Mouse (Mus musculus) MN1 (cell line): Measurements from ENCODE around the gene Zfp609.
"Not testable (repeated sequence)": the region's sequence is repeated elsewhere in the genome, so short reads cannot be mapped to it uniquely, and the experiment has no call there.

Experiments used
- DNase-seq: peaks from one replicate; pipeline ENCODE4 v3.0.0-alpha.2; 2016; ENCODE audit warnings: low spot score

Zfp609 gene

DNA sequence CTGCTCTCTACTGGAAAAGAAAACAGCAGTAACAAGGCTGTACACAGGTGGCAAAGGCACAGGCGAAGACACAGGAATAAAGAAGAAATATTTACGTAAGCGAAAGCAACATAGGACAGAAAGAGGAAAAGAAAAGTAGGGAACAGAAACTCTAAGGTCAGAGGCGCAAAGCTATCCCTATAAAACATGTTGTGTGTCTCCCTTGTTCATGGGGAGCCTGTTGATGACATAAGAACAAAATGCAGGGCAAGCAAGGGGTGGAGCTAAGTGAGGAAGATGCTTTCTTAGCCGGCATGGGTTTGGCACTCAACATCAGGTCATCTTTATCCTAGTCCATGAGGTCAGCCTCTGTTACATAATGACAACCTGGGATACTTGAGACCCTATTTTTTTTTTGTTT lies 109.2 kb downstream of the Zfp609 start:
- no peak for DNase-seq

DNA sequence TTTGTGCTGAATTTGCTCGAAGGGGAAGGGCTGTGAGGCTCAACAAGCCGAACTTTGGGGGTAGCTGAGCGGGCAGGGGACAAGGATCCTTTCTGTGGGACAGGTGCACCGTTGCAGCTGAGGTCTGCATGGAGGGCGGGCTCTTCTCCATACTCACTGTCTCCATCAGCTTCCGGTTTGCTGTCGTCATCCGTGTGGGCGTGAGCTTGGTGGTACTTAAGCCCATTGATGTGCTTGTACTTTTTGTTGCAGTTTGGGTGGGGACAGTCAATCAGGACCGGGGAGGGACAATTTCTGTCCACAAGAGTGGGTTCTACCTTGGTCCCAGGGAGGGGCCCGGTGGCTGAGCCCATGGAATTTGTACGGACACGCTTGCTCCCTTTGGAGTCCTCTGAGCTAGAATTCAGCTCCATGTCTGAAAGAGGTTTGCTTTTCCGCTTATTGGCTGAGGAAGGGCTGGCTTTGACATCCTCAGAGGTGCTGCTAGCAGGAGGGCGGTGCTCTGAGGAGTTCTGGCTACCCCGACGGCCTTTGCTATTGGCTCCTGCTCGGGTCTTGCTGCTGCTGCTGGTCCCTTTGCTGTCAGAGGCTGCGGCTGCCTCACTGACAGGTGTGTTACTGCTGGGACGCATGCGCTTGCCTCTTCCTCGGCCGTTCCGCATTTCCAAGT lies 123.3 kb downstream of the Zfp609 start:
- no peak for DNase-seq

DNA sequence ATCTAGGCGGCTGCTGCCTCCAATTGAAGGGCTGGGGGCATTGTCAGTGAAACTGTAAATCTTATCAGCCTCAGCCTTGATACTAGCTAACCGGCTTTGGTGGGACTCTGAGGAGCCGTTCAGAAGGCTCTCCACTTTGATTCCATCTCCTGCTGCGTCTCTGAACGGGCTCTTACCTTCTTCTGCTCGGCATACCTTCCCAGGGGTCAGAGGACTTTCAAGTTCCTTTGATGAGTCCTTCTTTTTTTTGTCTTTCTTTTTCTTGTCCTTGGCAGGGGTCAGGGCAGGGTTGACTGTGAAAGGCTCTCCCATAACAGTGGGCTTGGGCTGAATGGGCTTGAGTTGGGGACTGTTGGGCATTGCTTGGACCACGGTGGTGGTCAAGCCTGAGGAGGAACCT lies 124.1 kb downstream of the Zfp609 start:
- DNase-seq: no peak

DNA sequence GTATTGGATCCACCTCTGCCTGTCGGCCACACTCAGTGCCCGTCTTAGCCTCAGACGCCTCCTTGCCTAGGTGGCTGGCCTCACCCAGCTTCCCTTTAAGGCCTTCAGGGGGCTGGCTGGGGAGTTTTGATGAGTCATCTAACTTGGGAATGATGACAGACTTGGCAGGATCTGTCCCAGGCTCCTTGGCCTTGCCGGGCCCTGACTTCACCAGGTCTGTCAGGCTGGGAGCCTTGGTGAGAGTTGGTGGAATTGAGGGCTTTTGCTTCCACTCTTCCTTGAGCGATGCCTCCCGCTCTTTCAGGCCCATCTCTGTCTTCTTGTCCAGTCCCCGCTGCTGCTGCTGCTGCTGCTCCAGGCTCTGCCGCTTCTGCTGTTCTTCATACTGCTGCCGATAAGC lies 125.1 kb downstream of the Zfp609 start:
- DNase-seq: peak; percentile 49

DNA sequence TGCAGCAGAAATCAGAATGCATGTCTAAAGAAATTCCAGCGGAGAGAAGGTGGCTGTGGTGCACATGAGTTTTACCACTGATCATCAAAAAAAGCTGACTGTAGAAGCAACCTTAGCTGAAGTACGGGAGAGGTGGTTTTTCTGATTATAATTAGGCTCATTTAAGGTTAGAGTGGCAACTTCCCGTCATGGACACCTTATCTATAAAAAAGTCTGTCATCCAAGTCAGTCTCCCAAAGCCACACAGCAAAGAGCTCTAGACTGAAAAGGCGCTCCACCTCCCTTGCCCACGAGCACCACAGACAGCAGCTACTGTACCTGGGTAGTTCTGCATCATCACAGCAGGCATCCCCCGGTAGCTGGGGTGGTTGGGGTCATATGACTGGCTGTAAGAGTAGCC lies 126.9 kb downstream of the Zfp609 start:
- DNase-seq: no peak

DNA sequence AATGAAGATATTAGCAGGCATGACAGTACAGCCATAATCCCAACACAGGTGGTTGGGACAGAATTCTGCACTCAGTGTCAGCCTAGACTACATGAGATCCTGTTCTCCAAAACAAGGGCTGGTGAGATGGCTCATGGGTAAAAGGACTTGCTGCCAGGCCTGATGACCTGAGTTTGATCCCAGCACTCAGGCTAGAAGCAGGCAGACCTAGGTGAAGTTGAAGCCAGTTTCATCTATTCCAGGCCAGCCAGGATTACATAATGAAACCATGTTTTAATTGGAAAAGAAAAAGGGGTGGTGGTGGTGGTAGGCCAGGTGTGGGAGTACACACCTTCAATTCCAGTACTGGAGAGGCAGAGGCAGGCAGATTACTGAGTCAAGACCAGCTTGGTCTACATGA lies 129.4 kb downstream of the Zfp609 start:
- no peak for DNase-seq

DNA sequence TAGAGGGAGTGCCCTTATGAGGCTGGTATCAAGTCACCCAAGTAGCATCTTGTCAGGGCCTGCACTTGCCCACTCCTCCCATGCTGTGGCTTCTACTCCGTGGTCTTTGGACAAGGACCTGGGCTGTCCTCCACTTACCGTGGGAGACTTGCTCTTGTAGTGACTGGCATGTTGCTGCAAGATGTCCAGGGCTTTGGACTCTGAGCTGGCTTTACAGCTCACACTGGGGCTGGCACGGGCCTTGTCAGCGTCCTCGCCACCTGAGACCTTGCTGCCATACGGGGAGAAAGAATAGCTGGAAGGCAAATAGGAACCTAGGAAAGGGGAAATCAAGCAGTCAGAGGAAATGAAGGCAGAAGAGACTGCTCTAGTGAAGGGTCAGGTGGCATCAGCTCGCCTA lies 130.0 kb downstream of the Zfp609 start:
- DNase-seq: no peak

DNA sequence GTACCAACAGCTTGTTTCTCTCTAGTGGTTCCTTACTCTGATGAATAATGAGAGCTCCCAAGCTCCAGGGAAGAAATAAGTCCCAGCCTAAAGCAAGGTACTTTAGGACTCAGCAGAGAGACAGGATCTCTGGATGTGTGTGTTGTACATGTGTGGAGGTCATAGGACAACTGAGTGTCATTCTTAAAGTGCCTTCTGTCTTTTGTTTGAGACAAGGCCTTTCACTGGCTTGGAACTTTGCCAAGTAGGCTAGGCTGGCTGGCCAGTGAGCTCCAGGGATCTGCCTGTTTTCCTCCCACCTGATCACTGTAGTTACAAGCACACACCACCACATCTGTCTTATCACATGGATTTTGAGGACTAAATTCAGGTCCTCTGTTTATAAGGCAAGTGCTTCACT lies 131.0 kb downstream of the Zfp609 start:
- peak; percentile 71 for DNase-seq

DNA sequence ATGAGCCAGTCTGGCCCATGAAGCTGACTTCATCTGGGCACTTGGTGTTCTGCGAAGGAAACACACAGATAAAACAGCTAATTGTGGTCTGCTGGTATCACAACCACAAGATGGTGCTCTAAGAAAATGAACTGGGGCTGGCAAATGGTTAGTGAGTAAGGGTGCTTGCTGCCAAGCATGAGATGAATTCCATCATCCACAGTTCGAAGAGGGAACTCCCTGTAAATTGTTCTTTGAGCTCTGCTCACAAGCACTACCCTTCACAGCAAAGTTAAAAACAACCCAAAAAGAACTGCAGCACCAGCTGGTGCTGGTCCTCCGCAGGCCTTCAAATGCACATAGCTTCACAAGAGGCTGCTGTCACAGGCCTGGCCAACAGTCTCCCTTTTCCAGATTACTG lies 131.7 kb downstream of the Zfp609 start:
- DNase-seq: peak; percentile 68

DNA sequence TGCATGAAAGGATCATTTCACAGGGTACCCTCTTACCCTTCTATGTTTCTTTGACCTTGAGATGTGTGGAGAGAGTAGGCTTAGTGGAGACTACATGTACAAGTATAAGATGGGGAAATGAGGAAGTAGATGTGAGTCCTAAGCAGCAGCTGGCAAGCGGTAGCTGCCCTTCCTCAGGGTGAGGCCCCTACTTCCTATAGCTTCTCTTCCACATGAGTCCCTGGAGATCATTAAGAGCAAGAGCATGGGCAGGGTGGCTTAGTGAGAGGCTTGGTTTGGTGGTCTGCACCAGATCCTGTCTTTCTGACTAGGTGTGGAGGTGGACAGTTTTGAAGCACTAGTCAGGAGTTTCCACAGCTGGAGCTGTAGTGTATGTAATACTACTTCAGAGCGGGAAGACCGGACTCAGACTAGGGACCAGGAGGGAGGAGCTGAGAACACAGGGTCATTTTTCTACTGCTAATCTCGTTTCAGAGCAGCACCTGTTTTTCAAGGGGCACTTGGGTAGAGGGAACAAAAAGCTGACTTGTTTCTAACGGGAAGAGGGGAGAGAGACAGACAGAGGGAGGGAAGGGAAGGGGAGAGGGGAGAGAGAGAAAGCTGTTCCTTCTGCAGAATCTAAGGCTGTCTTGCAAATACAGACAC lies 134.3 kb downstream of the Zfp609 start:
- DNase-seq: no peak

DNA sequence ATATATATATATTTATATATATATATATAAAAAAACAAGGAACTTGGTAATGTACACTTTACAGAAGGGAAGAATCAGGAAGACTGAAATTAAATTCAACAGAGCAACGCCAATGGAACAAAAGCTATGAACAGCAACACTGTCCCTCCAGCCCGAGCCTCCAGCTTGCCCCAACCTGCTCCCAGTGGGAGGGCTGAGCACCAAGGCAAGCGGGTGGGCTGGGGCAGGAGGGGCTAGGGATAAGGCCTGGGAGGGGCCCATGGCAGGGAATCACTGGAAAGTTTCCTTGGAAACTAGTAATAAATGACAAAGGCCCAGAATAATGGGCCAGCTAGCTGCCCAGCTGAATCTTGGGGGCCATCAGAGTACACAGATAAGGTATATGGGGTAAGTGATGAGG lies 134.9 kb downstream of the Zfp609 start:
- no peak for DNase-seq

DNA sequence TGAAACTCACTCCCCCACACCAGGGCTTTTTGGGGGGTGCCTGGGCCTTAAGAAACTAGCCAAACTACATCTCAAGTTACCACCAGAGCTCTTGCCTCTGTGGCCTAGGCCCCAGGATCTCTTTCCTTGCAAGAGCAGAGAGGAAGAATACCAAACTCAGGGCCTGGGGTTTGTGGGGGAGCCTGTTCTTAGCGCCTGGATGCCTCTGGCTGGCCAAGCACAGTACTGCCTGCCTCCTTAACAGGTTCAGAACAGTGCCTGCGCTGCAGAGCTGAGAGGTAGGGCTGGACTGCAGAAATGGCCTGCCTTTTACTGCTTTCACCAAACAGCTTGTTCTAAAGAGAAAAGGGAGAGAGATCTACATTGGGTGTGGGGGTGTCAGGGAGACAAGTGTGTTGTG lies 137.5 kb downstream of the Zfp609 start:
- not testable (repeated sequence) for DNase-seq

DNA sequence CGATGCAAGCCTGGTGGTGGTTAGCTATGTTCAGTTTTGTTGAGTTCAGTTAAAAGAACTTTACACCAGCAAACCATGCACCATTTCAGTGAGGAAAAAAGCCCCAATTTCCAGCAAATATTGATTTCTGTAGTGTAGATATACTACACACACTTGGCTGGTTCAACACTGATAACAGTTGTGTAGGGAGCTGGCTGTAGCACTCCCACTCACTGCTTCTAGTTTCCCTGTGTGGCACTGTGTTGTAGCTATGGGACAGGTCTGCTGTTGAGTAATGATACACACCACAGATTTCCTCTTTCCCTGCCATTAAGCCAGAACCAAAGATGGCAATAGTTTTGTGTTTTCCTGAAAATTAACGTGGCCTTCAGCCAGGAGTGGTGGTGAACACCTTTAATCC lies 142.7 kb downstream of the Zfp609 start:
- no peak for DNase-seq

DNA sequence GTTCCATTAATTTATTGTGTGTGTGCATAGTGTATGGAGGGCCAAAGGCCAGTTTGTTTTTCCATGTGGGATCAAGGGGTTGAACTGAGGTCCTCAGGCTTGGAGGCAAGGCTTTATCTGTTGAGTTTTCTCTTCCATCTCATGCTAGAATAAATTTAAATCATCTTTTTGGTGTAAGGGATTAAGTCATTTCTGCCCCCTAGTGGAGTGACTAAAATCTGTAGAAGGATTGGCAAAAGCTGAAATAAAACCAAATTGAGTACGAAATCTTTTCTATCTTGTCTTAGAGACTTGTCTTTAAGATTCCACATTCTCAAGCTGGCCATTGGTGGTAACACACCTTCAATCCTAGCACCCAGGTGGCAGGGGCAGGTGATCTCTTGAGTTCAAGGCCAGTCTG lies 144.4 kb downstream of the Zfp609 start:
- peak; percentile 37 for DNase-seq

DNA sequence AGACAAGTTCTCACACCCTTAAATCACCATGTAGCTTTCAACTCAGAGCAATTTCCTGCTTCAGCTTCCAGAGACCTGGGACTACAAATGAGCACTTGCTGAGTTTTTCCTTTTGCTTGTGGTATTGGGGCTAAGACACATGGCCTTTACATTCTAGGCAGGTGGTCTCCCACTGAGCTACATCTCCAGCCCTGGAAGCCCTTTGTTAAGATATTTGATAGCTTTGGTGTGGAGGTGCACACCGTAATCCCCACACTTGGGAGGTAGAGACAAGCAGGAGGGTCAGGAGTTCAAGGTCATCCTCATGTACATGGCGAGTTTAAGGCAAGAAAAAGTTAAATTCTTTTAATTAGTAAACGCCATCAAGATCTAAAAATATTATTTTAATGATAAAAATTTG lies 145.2 kb downstream of the Zfp609 start:
- no peak for DNase-seq

DNA sequence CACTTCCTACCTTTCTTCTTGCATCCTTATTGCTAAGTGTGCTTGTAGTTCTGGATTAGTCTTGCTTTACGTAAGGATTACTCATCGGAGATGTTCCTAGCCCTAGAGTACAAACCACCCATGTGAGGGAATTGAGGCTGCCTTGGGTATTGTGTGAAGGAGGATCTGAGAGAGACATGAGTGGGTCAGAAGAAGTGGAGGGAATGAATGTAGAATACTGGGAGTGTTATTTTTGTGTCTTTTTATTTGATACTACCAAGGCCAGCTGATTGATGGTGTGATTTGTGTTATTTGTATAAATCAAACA lies 145.8 kb downstream of the Zfp609 start:
- DNase-seq: no peak

DNA sequence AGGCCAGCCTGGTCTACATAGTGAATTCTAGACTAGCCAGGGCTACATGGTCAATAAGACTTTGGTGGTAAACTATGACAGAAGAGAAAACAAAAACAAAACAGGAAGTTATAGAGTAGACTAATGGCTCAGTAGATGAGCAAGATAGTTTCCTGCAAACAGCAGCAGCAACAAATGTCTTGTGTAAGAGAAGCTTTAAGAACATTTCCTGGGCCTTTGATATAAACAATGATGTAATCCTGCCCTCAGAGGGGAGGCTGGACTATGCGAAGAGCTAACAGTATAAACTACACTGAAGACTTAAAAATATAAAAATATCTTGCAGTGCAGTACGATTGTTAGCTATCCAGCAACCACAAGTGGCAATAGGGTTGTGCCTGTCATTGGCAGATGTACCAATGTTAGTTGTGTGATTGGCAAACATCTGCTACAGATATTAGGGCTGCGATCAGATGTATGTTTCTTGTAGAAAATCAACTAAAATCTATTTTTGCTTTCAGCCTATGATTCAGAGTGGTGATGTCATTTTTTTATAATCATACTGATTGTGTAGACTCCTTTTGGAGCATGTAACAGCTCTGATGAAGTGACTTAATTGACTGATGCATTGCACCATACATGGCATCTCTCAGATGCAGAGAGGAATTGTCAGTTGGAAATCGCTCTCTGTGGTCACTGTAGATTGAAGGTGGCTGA lies 146.3 kb downstream of the Zfp609 start:
- no peak for DNase-seq

DNA sequence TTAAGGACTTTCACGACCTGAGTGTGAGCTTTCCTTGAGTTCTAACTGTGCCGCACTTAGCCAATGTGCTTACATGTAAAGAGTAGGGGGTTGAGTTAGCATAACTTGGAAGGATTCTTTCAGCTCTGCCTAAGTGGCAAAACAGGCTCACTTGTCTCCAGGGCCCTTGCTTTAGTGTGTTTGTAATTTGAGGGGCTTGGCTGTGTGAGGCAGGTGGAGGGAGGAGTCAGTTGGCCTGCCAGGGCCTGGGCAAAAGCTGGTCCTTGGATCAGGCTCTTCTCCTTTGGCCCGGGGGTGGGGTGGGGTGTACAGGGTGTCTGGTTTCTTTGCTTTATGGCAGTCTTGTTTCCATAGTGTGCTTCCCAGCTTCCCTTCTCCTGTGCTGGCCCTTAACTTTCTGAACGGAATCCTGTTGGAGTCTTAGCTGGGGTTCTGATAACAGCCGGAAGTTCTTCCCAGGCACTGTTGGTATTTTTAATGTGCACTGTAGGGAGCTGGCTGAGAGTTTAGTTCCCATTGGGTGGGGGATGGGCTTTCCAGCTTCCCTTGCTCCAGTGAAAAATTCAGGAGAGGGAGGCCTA lies 148.1 kb downstream of the Zfp609 start:
- peak; percentile 22 for DNase-seq

DNA sequence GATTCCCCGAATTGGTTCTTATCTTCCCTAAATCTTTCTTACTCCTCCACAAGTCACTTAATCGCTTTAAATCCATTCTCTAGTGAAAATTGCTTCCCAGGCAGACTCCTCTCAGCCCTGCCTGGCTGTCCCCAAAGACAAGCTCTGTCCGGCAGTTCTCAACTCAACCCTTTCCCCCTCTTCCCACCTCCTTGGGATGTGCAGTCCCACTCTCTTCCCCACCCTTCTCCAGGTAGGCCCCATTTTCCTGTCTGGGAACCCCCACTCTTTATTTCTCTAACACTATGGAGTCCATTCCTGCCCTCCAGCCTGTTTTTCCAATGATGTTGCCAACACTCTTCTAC lies 150.3 kb downstream of the Zfp609 start:
- DNase-seq: no peak

DNA sequence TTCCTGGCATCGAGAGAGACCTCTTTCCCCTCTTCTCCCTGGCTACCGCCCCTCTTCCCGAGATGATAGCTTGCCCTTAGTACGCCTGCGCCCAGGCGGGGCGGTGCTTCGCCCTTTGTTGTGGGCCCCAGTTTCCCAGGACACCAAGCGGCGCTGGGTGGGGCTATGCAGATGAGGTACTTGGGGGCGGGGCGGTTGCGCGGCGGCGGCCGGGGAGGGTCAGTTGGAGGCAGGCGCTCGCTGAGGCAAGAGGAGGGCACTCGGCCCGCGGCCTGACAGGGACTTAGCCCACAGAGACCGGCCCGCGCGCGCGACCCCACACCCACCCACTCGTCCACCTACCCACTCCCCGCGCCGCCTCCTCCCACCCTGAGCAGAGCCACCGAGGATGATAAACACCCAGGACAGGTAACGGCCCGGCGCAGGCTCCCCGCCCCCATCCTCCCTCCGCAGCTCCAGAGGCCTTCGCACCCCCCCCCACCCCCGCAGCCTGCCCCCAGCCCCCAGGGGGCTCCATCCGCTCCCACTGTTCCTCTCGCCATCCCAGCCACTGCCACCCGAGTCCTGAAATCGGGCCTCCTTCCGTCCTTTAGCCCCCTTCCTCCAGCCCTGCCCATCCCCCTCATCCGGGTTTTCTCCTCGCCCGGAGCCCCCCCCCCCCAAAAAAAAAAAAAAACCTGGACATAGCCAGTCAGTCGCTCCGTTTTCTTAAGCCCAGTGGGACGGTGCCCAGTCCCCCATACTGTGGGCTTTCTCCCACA lies 150.8 kb downstream of the Zfp609 start:
- peak; percentile 96 for DNase-seq

DNA sequence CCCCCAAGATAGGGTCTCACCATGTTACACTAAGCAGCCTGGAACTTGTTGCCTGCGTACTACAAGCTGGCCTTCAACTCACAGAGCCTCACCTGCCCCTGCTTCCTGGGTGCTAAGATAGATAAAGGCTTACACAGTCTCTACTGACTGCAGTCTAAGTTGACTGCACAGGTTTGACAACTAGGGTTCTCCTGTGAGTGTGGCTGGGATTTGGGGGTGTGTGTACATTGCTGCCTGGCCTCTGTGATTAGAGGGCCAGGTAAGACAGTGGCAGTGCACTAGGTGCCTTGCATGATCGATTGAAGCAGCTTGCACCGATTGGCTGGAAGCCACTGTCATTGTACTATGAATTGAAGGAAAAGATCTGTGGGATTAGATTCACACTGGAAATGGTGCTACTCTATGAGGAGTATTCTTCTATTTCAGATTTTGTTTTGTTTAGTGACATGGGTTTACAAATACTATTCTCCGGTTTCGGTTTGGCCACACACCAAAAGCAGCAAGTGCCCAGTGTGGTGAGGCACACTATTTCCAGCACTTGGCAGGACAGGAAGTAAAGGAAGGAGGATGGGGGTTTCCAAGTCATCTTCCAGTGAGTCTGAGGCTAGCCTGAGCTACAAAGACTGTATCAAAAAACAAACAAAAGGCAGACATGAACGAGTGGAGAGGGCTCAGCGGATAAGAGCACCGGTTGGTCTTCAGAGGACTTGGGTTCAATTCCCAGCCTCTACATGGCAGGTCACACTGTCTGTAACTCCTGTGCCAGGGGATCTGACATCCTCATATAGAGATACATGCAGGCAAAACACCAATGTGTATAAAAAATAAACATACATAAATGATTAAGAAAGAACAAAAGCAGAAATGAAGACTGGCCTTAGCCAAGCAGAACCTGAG lies 151.7 kb downstream of the Zfp609 start:
- DNase-seq: no peak

DNA sequence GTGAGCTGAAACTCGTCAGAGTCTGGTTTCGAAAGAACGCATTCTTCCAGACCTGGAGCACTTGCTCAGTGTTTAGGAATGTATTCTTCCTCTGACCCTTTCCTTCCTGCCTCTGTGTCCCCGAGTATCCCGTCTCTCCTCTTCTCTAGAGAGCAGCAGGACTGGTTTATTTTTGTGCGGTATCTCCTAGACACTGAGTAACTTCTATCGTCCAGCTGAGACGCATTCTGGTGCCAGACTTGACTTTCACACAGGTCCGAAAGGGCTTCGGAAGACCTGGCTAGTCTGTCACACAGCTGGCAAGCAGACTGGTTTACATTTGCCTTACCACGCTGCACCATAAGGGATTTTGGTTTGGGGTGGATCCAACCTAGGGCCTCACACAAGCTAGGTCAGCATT lies 154.4 kb downstream of the Zfp609 start:
- no peak for DNase-seq
